Mouse (Mus musculus) embryonic fibroblast, embryonic 13.5 days (primary cell): ENCODE measurements around the gene Acadvl.

Experiments used
- CTCF ChIP-seq: IDR thresholded peaks from 2 replicates; pipeline ENCODE4 v1.5.1; 2011; ENCODE audit warnings: mild to moderate bottlenecking, control low read depth, low read length, moderate library complexity, borderline replicate concordance; ENCODE audit not compliant: insufficient read depth
- POLR2A ChIP-seq: IDR thresholded peaks from 2 replicates; pipeline ENCODE4 v1.6.1; 2011; ENCODE audit warnings: low read depth, mild to moderate bottlenecking, control low read depth, low read length, moderate library complexity

DNA sequence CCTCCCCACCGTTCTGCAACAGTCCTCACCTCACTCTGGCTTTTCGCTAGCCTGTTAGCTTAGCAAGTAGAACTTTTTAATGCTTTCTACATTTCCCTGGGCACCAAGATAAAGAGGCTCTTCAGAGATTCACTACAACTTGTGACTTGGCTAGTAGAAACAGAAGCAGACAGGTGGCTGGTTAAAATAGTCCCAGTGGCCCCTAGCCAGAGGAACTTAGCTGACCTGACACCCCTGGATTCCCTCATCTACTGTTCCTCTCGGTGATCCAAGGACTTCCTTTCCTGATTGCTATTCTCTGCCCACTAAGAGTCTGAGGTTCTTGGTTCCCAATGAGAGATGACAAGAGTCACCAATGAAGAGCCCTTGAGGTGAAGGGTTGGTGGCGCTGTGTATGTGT lies 31.8 kb downstream of the Acadvl start:
- TF ChIP-seq POLR2A (no peak), CTCF (no peak)
